Mouse (Mus musculus) gastrocnemius, adult 18-20 months (tissue): ENCODE measurements around the gene Olfr1326-ps1. TPM values are rescaled to one million over a fixed set of nuclear protein-coding genes. Genes with fewer than 3 reads are reported as not detected.

Source experiments
- DNase-seq: peaks from one replicate; pipeline ENCODE4 v3.0.0; 2021; ENCODE audit warnings: low spot score
- long read RNA-seq, 2 experiments: library from polyadenylated mRNA; stranded (forward); transcript quantifications; one replicate each; pipeline ENCODE4 v2.0.0; 2021
- total RNA-seq, 2 experiments: library from RNA; stranded (reverse); gene quantifications; 2 replicates each; pipeline ENCODE4 v1.2.3; 2021

Gene Olfr1326-ps1
- not detected for total RNA-seq
- long read RNA-seq, experiment 1: 0 reads
- long read RNA-seq, experiment 2: 0 reads

GRCm38 (mm10) chrX:74574788-74575187 is at the start of gene Olfr1326-ps1:
Gene Olfr1326-ps1 (minus strand): TSS chrX:74574888.
- DNase-seq: no peak

GRCm38 (mm10) chrX:74592379-74592778 is 17.7 kb upstream of the Olfr1326-ps1 start, which contains the start of gene Olfr1325:
Gene Olfr1325 (plus strand): TSS chrX:74592679.
- DNase-seq: no peak

Other genes starting within 250 kb of the Olfr1326-ps1 start
- under 1 TPM; 0.37 to 0.52 TPM for gene Plxna3, start 245.8 kb downstream of the Olfr1326-ps1 start, total RNA-seq
- gene Lage3, start 221.3 kb downstream of the Olfr1326-ps1 start, total RNA-seq: 10 to 100 TPM; 39.8 to 40.6 TPM
- 10 to 100 TPM; 55.7 to 58.4 TPM for gene Ubl4a, start 201.7 kb downstream of the Olfr1326-ps1 start, total RNA-seq
- 1 to 10 TPM; 1.9 to 3.8 TPM for gene Slc10a3, start 201.5 kb downstream of the Olfr1326-ps1 start, total RNA-seq
- 10 to 100 TPM; 13.4 to 16.7 TPM for gene Fam3a, start 181.6 kb downstream of the Olfr1326-ps1 start, total RNA-seq
- gene Ikbkg, start 181.6 kb downstream of the Olfr1326-ps1 start, total RNA-seq: 10 to 100 TPM; 19.6 to 23.1 TPM
- 1 to 10 TPM; 2.6 to 3.8 TPM for gene G6pdx, start 145.7 kb downstream of the Olfr1326-ps1 start, total RNA-seq
- gene Gm6880, start 93.5 kb downstream of the Olfr1326-ps1 start, total RNA-seq: not detected
- gene Olfr1325, start 17.8 kb upstream of the Olfr1326-ps1 start, total RNA-seq: not detected
- not detected for gene Gm5640, start 70.7 kb upstream of the Olfr1326-ps1 start, total RNA-seq
- gene Gm6890, start 166.0 kb upstream of the Olfr1326-ps1 start, total RNA-seq: not detected